Mouse (Mus musculus): ENCODE measurements at regions not wholly inside any gene's neighbourhood (a gene's known extent, or its start where the extent isn't known, plus 50 kb on each side); places are given as distances from the start of the nearest gene placed in this dataset.

GRCm38 (mm10) chr8:88820275-88820850 is 123.5 kb downstream of the Cyld start:
- TF ChIP-seq CTCF (IDR thresholded peaks at IDR 0.05; ENCODE audit: low read depth) (no peak), EP300 (IDR thresholded peaks at IDR 0.05; ENCODE audit: low read depth) (no peak)

Data from liver, postnatal 0 days (tissue).